Mouse (Mus musculus) embryo, embryonic 11.5 days (tissue): ENCODE measurements at regions not wholly inside any gene's neighbourhood (a gene's known extent, or its start where the extent isn't known, plus 50 kb on each side); places are given as distances from the start of the nearest gene placed in this dataset.

Source experiments
- DNase-seq: peaks from one replicate; pipeline ENCODE4 v3.0.0-alpha.2; 2012; ENCODE audit warnings: low read depth, low spot score

- DNase-seq: no peak
Observed at GRCm38 (mm10) chr8:15487579-15487978, 441.7 kb upstream of the BB014433 start.

GRCm38 (mm10) chr8:15470561-15470960, 424.7 kb upstream of the BB014433 start:
- no peak for DNase-seq

GRCm38 (mm10) chr8:15468540-15469476, 422.9 kb upstream of the BB014433 start:
- no peak for DNase-seq

GRCm38 (mm10) chr8:15438546-15438945, 392.7 kb upstream of the BB014433 start:
- peak; percentile 56 for DNase-seq

GRCm38 (mm10) chr8:15394722-15395115, 348.8 kb upstream of the BB014433 start:
- DNase-seq: no peak

GRCm38 (mm10) chr8:15393936-15394721, 348.3 kb upstream of the BB014433 start:
- DNase-seq: no peak

- DNase-seq: no peak
Observed at GRCm38 (mm10) chr8:15392056-15392455, 346.2 kb upstream of the BB014433 start.

- no peak for DNase-seq
Observed at GRCm38 (mm10) chr8:15388791-15389190, 342.9 kb upstream of the BB014433 start.

GRCm38 (mm10) chr8:15367063-15367462, 321.2 kb upstream of the BB014433 start:
- DNase-seq: no peak

GRCm38 (mm10) chr8:15364546-15364945, 318.7 kb upstream of the BB014433 start:
- DNase-seq: no peak

- no peak for DNase-seq
Observed at GRCm38 (mm10) chr8:15344151-15344550, 298.3 kb upstream of the BB014433 start.

- DNase-seq: no peak
Observed at GRCm38 (mm10) chr8:15343616-15344015, 297.7 kb upstream of the BB014433 start.

GRCm38 (mm10) chr8:15334532-15334931, 288.7 kb upstream of the BB014433 start:
- DNase-seq: no peak

GRCm38 (mm10) chr8:15327312-15327711, 281.4 kb upstream of the BB014433 start:
- no peak for DNase-seq

GRCm38 (mm10) chr8:15323421-15323820, 277.5 kb upstream of the BB014433 start:
- DNase-seq: no peak

- no peak for DNase-seq
Observed at GRCm38 (mm10) chr8:15318082-15318816, 272.4 kb upstream of the BB014433 start.

- DNase-seq: no peak
Observed at GRCm38 (mm10) chr8:15313481-15313880, 267.6 kb upstream of the BB014433 start.

- no peak for DNase-seq
Observed at GRCm38 (mm10) chr8:15311509-15311908, 265.6 kb upstream of the BB014433 start.

GRCm38 (mm10) chr8:15311045-15311444, 265.2 kb upstream of the BB014433 start:
- DNase-seq: no peak

- DNase-seq: no peak
Observed at GRCm38 (mm10) chr8:15304143-15304677, 258.3 kb upstream of the BB014433 start.

- peak; percentile 9 for DNase-seq
Observed at GRCm38 (mm10) chr8:15273775-15274174, 227.9 kb upstream of the BB014433 start.
